13 mouse cellular contexts compared by ENCODE assay signal in the genomic region with DNA sequence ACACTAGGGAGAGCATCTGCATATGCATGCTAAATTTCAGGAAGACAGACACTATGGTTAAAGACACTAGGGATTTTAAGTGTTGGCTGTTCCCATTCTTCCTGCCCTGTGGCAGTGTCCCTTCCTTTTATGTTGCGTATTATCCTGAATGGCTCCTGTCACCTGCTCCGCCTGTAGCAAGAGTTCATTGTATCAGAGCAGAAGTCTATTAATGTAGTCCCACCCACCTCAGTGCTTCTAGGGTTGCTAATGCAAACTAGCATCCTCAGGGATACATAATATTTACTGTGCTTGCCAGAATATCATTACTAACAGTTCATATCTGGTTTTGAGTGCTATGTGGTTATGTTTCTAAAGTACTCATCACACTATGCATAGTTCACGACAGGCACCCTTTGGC.
"Had no signal": no experiment of that assay in that cellular context is flagged by ENCODE, and none has a peak within 500 bp of the region (broad histone marks: within the 10 kb centered on the region; RNA-seq: fewer than 3 reads in every experiment).

No protein-coding gene starts in this region.

- H3K36me3 ChIP-seq: limb, embryonic 10.5 days; liver, embryonic 15.5 days had no signal

- H3K4me2 ChIP-seq: liver, embryonic 11.5 days; liver, embryonic 15.5 days had no signal

- H3K9me3 ChIP-seq: limb, embryonic 10.5 days; liver, embryonic 15.5 days had no signal

- H3K4me1 ChIP-seq: limb, embryonic 10.5 days; liver, embryonic 15.5 days had no signal

- H3K4me3 ChIP-seq: layer of hippocampus, adult 2 months; limb, embryonic 10.5 days; liver, embryonic 15.5 days had no signal

- DNase-seq: kidney, adult 18-20 months; kidney, postnatal 10 days; kidney, postnatal 4 days; lung, adult 2 months; lung, postnatal 36 days; right cerebral cortex, adult 18-20 months; right cerebral cortex, postnatal 25 days; thymus, postnatal 36 days had no signal

- H3K27ac ChIP-seq: layer of hippocampus, adult 2 months; limb, embryonic 10.5 days; liver, embryonic 15.5 days had no signal

- H3K27me3 ChIP-seq: liver, embryonic 15.5 days had no signal

- ATAC-seq: lung, postnatal 0 days had no signal

- H3K9ac ChIP-seq: liver, embryonic 15.5 days had no signal
